Mouse (Mus musculus): ENCODE measurements around the gene Ptcd1. TPM values are rescaled to one million over a fixed set of nuclear protein-coding genes. Genes with fewer than 3 reads are reported as not detected.
"Not testable (repeated sequence)": the region's sequence is repeated elsewhere in the genome, so short reads cannot be mapped to it uniquely, and the experiment has no call there.

Ptcd1 gene
- polyA plus RNA-seq, 1 experiment from 2014 or later, result 16.8 TPM

DNA sequence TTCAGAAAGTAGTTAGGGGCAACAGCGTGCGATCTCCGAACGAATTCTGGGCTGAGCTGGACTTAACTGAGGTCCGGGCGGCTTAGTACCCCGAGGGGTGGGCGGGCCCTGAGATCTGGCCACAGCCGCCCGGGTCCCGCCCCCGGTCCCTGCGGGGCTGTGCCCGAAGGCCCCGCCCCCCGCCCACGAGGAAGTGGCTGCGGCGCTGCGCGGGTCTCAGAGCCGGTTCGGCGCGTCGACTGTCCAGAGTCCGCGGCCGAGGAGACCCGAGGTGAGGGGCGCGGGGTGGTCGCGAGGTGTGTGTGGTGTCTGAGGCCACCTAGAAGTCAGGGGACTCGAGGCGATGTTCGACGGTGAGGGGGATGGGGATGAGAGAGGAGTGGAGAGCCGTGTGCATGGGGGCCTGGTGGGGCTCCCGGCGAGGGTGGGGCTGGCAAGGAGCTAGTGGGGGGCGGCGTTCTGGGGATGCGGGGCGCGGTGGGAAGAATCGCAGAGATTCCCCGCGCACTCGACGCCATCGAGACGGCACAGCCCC, 52.8 kb downstream of the Ptcd1 start, which contains the start of gene Arpc1b:
Gene Arpc1b, plus strand, starts transcription at position 145 of the 535 bp plus-strand sequence.
- no peaks in the 10 kb centered on the region for H3K9me3 ChIP-seq (replicated peaks; ENCODE audit: control insufficient read depth, low read length)
- DNase-seq (ENCODE audit: low spot score) (peak; percentile 47), ATAC-seq (peak; percentile 66)
- H3K27me3 ChIP-seq (replicated peaks; ENCODE audit: control insufficient read depth, insufficient read depth, low read length), result peaks cover 7% of the 10 kb centered on the region; the same call in 1 of the 2 replicates
- H3K4me1 ChIP-seq (ENCODE audit: control insufficient read depth, insufficient read depth, low read length), result 0 out of 2 replicates have a peak, but pooled peaks cover 2% of the 10 kb centered on the region
- no peak within 1 kb of the TSS for H3K27ac ChIP-seq (ENCODE audit: low read depth, low read length)
- under 1% methylated on average over 49 of the region's 53 CpGs for WGBS
- peaks cover 16% of the 10 kb centered on the region for H3K36me3 ChIP-seq (ENCODE audit: control insufficient read depth, insufficient read depth, low read length)
- H3K9ac ChIP-seq (ENCODE audit: low read length), result peak within 1 kb of the TSS; percentile 62
- H3K4me3 ChIP-seq (ENCODE audit: low read depth, low read length), result peak within 1 kb of the TSS; percentile 40
- H3K4me2 ChIP-seq (ENCODE audit: low read length), result peak within 1 kb of the TSS; percentile 60

DNA sequence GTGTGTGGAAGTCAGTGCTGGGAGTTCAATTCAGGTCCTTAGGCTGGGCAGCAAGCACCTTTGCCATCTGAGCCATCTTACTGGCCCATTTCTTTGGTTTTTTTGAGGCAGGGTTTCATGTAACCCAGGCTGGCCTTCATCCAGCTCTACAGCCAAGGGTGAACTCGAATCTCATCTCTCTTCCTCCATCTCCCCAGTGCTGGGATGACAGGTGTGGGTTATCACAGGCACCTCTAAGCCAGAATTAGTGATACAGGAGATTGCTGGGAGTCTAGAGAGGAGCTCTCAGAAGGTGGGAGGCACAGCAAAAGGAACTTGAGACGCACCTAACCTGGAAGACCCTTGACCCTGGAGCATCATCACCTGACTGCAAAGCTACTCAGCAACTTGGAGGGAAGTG, 53.5 kb downstream of the Ptcd1 start:
- Histone ChIP-seq H3K27ac (ENCODE audit: low read depth, low read length) (no peak overlapping the region), H3K9ac (ENCODE audit: low read length) (no peak overlapping the region), H3K9me3 (replicated peaks; ENCODE audit: control insufficient read depth, low read length) (no peaks in the 10 kb centered on the region), H3K27me3 (replicated peaks; ENCODE audit: control insufficient read depth, insufficient read depth, low read length) (peaks cover 7% of the 10 kb centered on the region; the same call in 1 of the 2 replicates), H3K4me3 (ENCODE audit: low read depth, low read length) (no peak overlapping the region), H3K36me3 (ENCODE audit: control insufficient read depth, insufficient read depth, low read length) (peaks cover 22% of the 10 kb centered on the region), H3K4me2 (ENCODE audit: low read length) (peak overlapping the region; percentile 60; the same call in 1 of the 2 replicates), H3K4me1 (ENCODE audit: control insufficient read depth, insufficient read depth, low read length) (0 out of 2 replicates have a peak, but pooled peaks cover 2% of the 10 kb centered on the region)
- DNase-seq (ENCODE audit: low spot score), result no peak
- no peak for ATAC-seq
- 45% methylated on average over 2 of the region's 2 CpGs for WGBS

DNA sequence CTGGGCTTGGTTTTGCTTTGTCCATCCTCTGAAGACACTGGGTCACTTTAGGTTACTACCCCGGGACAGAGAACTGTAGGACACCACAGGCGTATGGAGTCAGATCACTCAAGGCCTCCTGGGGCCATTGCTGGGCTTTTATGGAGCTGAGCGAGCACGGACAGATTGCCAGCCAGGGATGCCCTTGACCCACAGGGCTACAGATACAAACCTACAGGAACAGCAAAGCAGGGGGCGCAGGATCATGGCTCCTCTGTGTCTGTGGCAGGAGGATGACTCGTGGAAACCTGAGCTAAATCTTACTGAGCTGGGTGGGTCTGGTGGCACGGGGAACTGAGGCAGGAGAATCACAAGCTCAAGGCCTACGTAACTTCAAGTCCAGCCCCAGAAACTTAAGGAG, 54.3 kb downstream of the Ptcd1 start:
- ATAC-seq, result no peak
- 86% methylated on average over 8 of the region's 8 CpGs for WGBS

DNA sequence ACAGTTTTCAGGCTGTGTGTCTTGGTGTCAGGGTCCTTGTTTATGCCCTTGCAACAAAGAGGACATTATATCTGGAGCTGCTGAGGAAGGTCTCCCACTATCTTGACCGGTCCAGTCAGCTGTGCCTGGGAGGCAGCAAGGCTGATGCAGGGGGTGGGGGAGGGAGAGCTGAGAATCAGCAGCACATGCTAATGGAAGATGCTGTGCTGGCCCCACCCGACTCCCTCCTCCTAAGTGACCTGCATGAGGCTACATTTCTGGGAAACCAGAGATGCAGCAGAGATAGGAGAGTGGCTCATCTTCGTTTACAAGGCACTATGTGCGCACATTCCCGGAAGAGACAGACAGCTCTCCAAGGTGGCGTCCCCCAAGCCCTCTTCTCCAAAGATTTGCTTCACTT, 56.5 kb downstream of the Ptcd1 start:
- DNase-seq (ENCODE audit: low spot score) (no peak), ATAC-seq (no peak)
- 91% methylated on average over 6 of the region's 6 CpGs for WGBS
- H3K9me3 ChIP-seq (replicated peaks; ENCODE audit: control insufficient read depth, low read length), result no peaks in the 10 kb centered on the region
- no peak overlapping the region for H3K4me3 ChIP-seq (ENCODE audit: low read depth, low read length)
- H3K9ac ChIP-seq (ENCODE audit: low read length), result no peak overlapping the region
- H3K27me3 ChIP-seq (replicated peaks; ENCODE audit: control insufficient read depth, insufficient read depth, low read length), result peaks cover 7% of the 10 kb centered on the region; the same call in 1 of the 2 replicates
- H3K4me1 ChIP-seq (ENCODE audit: control insufficient read depth, insufficient read depth, low read length), result 0 out of 2 replicates have a peak, but pooled peaks cover 2% of the 10 kb centered on the region
- H3K27ac ChIP-seq (ENCODE audit: low read depth, low read length), result no peak overlapping the region
- no peak overlapping the region for H3K4me2 ChIP-seq (ENCODE audit: low read length)
- peaks cover 52% of the 10 kb centered on the region for H3K36me3 ChIP-seq (ENCODE audit: control insufficient read depth, insufficient read depth, low read length)

More for the DNA sequence above, 54.3 kb downstream of the Ptcd1 start:
- 0 out of 2 replicates have a peak, but pooled peaks cover 2% of the 10 kb centered on the region for H3K4me1 ChIP-seq (ENCODE audit: control insufficient read depth, insufficient read depth, low read length)
- no peak overlapping the region for H3K27ac ChIP-seq (ENCODE audit: low read depth, low read length)
- no peaks in the 10 kb centered on the region for H3K9me3 ChIP-seq (replicated peaks; ENCODE audit: control insufficient read depth, low read length)
- no peak for DNase-seq (ENCODE audit: low spot score)
- peaks cover 7% of the 10 kb centered on the region; the same call in 1 of the 2 replicates for H3K27me3 ChIP-seq (replicated peaks; ENCODE audit: control insufficient read depth, insufficient read depth, low read length)
- no peak overlapping the region for H3K4me2 ChIP-seq (ENCODE audit: low read length)
- H3K36me3 ChIP-seq (ENCODE audit: control insufficient read depth, insufficient read depth, low read length), result peaks cover 30% of the 10 kb centered on the region
- H3K4me3 ChIP-seq (ENCODE audit: low read depth, low read length), result no peak overlapping the region
- no peak overlapping the region for H3K9ac ChIP-seq (ENCODE audit: low read length)

DNA sequence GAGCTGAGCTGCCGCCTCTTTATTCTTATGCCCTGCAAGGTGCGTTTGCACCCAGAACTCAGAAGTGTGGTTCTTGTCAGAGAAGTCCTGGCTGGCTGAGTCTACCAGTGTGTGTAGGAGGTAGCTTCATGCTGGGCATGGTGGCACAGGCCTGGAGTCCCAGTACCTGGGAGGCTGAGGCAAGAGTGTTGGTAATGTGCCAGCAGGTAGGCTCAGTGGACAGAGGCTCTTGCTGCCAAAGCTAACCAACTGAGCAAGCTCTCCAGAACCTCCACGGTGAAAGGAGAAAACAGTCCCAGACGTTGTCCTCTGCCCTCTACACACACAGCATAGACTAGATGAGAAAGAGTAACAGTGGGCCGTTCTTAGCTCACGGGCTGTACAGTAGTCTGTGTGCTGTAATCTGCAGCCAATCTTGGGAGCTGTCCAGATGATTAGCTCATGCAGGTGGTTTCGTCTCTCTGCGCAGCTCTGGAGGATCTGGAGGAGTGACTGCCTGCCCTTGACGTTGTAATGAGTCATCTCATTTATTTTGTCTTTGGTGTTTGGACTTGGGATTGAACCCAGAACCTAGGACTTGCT, 61.1 kb downstream of the Ptcd1 start:
- 92% methylated on average over 9 of the region's 9 CpGs for WGBS
- H3K4me2 ChIP-seq (ENCODE audit: low read length), result no peak overlapping the region
- no peak overlapping the region for H3K9ac ChIP-seq (ENCODE audit: low read length)
- no peak overlapping the region for H3K27ac ChIP-seq (ENCODE audit: low read depth, low read length)
- H3K4me3 ChIP-seq (ENCODE audit: low read depth, low read length), result no peak overlapping the region
- no peak for DNase-seq (ENCODE audit: low spot score)
- no peaks in the 10 kb centered on the region for H3K4me1 ChIP-seq (ENCODE audit: control insufficient read depth, insufficient read depth, low read length)
- no peaks in the 10 kb centered on the region for H3K9me3 ChIP-seq (replicated peaks; ENCODE audit: control insufficient read depth, low read length)
- ATAC-seq, result no peak
- peaks cover 96% of the 10 kb centered on the region for H3K36me3 ChIP-seq (ENCODE audit: control insufficient read depth, insufficient read depth, low read length)
- H3K27me3 ChIP-seq (replicated peaks; ENCODE audit: control insufficient read depth, insufficient read depth, low read length), result no peaks in the 10 kb centered on the region

DNA sequence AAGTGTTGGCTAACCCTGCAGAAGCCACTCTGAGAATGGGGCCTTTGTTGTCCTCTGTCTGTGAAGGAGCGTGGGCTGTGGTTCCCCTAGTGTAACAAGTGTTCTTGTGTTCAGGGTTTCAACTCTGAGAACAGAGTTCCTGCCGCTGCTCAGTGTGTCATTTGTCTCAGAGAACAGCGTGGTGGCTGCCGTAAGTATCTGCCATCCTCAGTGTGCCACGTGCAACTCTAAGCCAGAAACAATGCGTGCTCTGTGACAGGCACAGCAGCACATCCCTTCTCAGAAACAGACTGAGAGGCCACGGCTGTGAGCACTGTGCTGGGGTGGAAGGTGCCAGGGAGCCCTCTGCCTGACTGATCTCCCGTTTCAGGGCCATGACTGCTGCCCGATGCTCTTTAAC, 62.6 kb downstream of the Ptcd1 start:
- H3K4me1 ChIP-seq (ENCODE audit: control insufficient read depth, insufficient read depth, low read length), result no peaks in the 10 kb centered on the region
- H3K27ac ChIP-seq (ENCODE audit: low read depth, low read length), result no peak overlapping the region
- H3K4me2 ChIP-seq (ENCODE audit: low read length), result no peak overlapping the region
- no peak overlapping the region for H3K4me3 ChIP-seq (ENCODE audit: low read depth, low read length)
- no peaks in the 10 kb centered on the region for H3K9me3 ChIP-seq (replicated peaks; ENCODE audit: control insufficient read depth, low read length)
- no peak for DNase-seq (ENCODE audit: low spot score)
- 92% methylated on average over 9 of the region's 9 CpGs for WGBS
- ATAC-seq, result no peak
- H3K9ac ChIP-seq (ENCODE audit: low read length), result no peak overlapping the region
- H3K27me3 ChIP-seq (replicated peaks; ENCODE audit: control insufficient read depth, insufficient read depth, low read length), result no peaks in the 10 kb centered on the region
- H3K36me3 ChIP-seq (ENCODE audit: control insufficient read depth, insufficient read depth, low read length), result peaks cover 96% of the 10 kb centered on the region

DNA sequence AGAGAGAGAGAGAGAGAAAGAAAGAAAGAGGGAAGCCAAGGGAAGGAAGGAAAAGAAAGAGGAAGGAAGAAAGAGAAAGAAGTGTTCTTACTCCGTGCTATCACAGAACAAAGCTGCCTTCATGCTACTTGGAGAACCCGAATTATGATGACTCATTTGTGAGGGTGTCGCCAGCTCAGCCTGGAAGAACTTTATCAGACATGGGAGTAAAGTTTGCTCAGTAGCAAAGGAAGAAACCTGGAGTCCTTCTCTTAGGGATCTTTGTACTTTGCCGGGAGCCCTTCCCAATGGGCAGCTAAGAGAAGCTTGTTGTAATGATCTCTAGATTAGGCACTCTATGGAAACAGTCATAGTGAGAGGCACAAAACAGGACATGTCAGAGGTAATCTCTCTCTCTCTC, 64.2 kb downstream of the Ptcd1 start:
- peaks cover 96% of the 10 kb centered on the region for H3K36me3 ChIP-seq (ENCODE audit: control insufficient read depth, insufficient read depth, low read length)
- DNase-seq (ENCODE audit: low spot score) (no peak), ATAC-seq (no peak)
- H3K9me3 ChIP-seq (replicated peaks; ENCODE audit: control insufficient read depth, low read length), result no peaks in the 10 kb centered on the region
- 87% methylated on average over 4 of the region's 4 CpGs for WGBS
- no peaks in the 10 kb centered on the region for H3K27me3 ChIP-seq (replicated peaks; ENCODE audit: control insufficient read depth, insufficient read depth, low read length)
- no peaks in the 10 kb centered on the region for H3K4me1 ChIP-seq (ENCODE audit: control insufficient read depth, insufficient read depth, low read length)
- no peak overlapping the region for H3K9ac ChIP-seq (ENCODE audit: low read length)
- H3K4me2 ChIP-seq (ENCODE audit: low read length), result no peak overlapping the region
- H3K4me3 ChIP-seq (ENCODE audit: low read depth, low read length), result no peak overlapping the region
- no peak overlapping the region for H3K27ac ChIP-seq (ENCODE audit: low read depth, low read length)

DNA sequence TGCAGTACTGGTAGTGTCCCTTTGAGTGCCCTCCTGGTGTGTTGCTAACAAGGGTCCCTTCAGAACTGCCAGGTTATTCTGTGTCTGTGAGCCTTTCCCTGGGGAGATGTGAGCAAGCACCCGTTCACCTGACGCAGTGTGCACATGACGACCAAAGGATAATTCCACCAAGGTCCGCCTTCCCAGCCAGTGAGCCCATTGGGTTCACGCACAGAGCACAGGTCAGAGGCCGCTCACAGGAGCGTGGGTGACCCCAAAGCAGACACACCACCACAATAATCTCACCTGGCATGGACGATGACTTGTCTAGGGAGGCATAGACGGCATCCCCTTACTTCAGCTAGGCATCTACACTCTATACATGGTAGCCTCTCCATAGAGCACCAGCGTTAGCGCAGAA, 65.5 kb downstream of the Ptcd1 start:
- H3K9ac ChIP-seq (ENCODE audit: low read length); ATAC-seq; H3K27me3 ChIP-seq (replicated peaks; ENCODE audit: control insufficient read depth, insufficient read depth, low read length); DNase-seq (ENCODE audit: low spot score); H3K9me3 ChIP-seq (replicated peaks; ENCODE audit: control insufficient read depth, low read length); H3K27ac ChIP-seq (ENCODE audit: low read depth, low read length); H3K4me1 ChIP-seq (ENCODE audit: control insufficient read depth, insufficient read depth, low read length); H3K4me3 ChIP-seq (ENCODE audit: low read depth, low read length); H3K4me2 ChIP-seq (ENCODE audit: low read length): not testable (repeated sequence)
- 97% methylated on average over 11 of the region's 11 CpGs for WGBS
- peaks cover 96% of the 10 kb centered on the region for H3K36me3 ChIP-seq (ENCODE audit: control insufficient read depth, insufficient read depth, low read length)

DNA sequence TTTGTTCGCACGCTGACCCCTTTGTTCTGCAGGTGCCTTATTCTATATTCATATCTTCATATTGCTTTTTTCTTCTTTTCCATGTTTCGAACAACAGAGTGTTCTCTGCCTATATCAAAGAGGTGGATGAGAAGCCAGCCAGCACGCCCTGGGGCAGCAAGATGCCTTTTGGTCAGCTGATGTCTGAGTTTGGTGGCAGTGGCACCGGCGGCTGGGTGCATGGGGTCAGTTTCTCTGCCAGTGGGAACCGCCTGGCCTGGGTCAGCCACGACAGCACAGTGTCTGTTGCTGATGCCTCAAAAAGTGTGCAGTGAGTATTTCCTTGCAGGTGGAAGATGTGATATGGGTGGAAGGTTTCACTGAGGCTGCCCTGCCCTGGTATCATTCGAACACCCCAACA, 65.9 kb downstream of the Ptcd1 start:
- ATAC-seq (no peak), DNase-seq (ENCODE audit: low spot score) (no peak)
- Histone ChIP-seq H3K36me3 (ENCODE audit: control insufficient read depth, insufficient read depth, low read length) (peaks cover 96% of the 10 kb centered on the region), H3K4me3 (ENCODE audit: low read depth, low read length) (no peak overlapping the region), H3K27ac (ENCODE audit: low read depth, low read length) (no peak overlapping the region), H3K4me1 (ENCODE audit: control insufficient read depth, insufficient read depth, low read length) (no peaks in the 10 kb centered on the region), H3K4me2 (ENCODE audit: low read length) (no peak overlapping the region), H3K9ac (ENCODE audit: low read length) (no peak overlapping the region), H3K27me3 (replicated peaks; ENCODE audit: control insufficient read depth, insufficient read depth, low read length) (no peaks in the 10 kb centered on the region), H3K9me3 (replicated peaks; ENCODE audit: control insufficient read depth, low read length) (no peaks in the 10 kb centered on the region)
- 96% methylated on average over 9 of the region's 9 CpGs for WGBS

All from forebrain, embryonic 14.5 days (tissue).